Mouse (Mus musculus) bone marrow macrophage, adult 2 months (primary cell): ENCODE measurements around the gene Hspa12a. TPM values are rescaled to one million over a fixed set of nuclear protein-coding genes. Genes with fewer than 3 reads are reported as not detected.

Experiments used
- H3K27ac ChIP-seq: 2 replicates; pipeline ENCODE4 v1.5.1; 2012; ENCODE audit warnings: low read depth, low read length; ENCODE audit not compliant: insufficient read depth
- H3K4me1 ChIP-seq: 2 replicates; pipeline ENCODE4 v1.6.1; 2012; ENCODE audit warnings: low read length; ENCODE audit not compliant: control insufficient read depth, insufficient read depth
- H3K4me3 ChIP-seq: 2 replicates; pipeline ENCODE4 v1.5.1; 2012; ENCODE audit warnings: mild to moderate bottlenecking, low read length, moderate library complexity; ENCODE audit not compliant: insufficient read depth
- CTCF ChIP-seq: IDR thresholded peaks from 2 replicates; pipeline ENCODE4 v1.5.1; 2012; ENCODE audit warnings: low read depth, mild to moderate bottlenecking, low read length, moderate library complexity
- POLR2A ChIP-seq: IDR thresholded peaks from 2 replicates; pipeline ENCODE4 v1.6.1; 2012; ENCODE audit warnings: mild to moderate bottlenecking, low read depth, low read length, borderline replicate concordance
- polyA plus RNA-seq: library from polyadenylated mRNA; stranded (reverse); fragments of >200 nt; gene quantifications from 2 replicates; pipeline ENCODE4 v1.2.4, GENCODE M21; 2012; ENCODE audit not compliant: missing spikeins, insufficient read depth, insufficient read length

Hspa12a gene
- polyA plus RNA-seq, 1 experiment, result not detected

- Histone ChIP-seq H3K27ac (no peak overlapping the region), H3K4me3 (no peak overlapping the region), H3K4me1 (no peaks in the 10 kb centered on the region)
- TF ChIP-seq CTCF (no peak), POLR2A (no peak)
Measured at GRCm38 (mm10) chr19:58805191-58805779, 138.2 kb downstream of the Hspa12a start.

GRCm38 (mm10) chr19:58795114-58795669 is 148.3 kb downstream of the Hspa12a start:
- TF ChIP-seq POLR2A (no peak), CTCF (no peak)
- H3K4me3 ChIP-seq, result no peak overlapping the region
- no peak overlapping the region for H3K27ac ChIP-seq
- no peaks in the 10 kb centered on the region for H3K4me1 ChIP-seq

GRCm38 (mm10) chr19:58794284-58794683 is 149.2 kb downstream of the Hspa12a start, which contains the start of gene 1700019N19Rik:
Gene 1700019N19Rik, minus strand, starts transcription at chr19:58794461.
- H3K27ac ChIP-seq, result no peak within 1 kb of the TSS
- no peak within 1 kb of the TSS for H3K4me3 ChIP-seq
- no peaks in the 10 kb centered on the region for H3K4me1 ChIP-seq
- TF ChIP-seq POLR2A, result no peak
- no peak for TF ChIP-seq CTCF

- H3K4me1 ChIP-seq, result no peaks in the 10 kb centered on the region
- no peak overlapping the region for H3K27ac ChIP-seq
- TF ChIP-seq POLR2A (no peak), CTCF (no peak)
- no peak overlapping the region for H3K4me3 ChIP-seq
Measured at GRCm38 (mm10) chr19:58789194-58789593, 154.3 kb downstream of the Hspa12a start.

GRCm38 (mm10) chr19:58783938-58784337 is 159.5 kb downstream of the Hspa12a start:
- Histone ChIP-seq H3K4me1 (no peaks in the 10 kb centered on the region), H3K4me3 (no peak overlapping the region)
- TF ChIP-seq CTCF (no peak), POLR2A (no peak)

GRCm38 (mm10) chr19:58781566-58781965 is 161.9 kb downstream of the Hspa12a start:
- TF ChIP-seq POLR2A, result no peak
- TF ChIP-seq CTCF, result no peak
- H3K4me1 ChIP-seq, result no peaks in the 10 kb centered on the region
- H3K4me3 ChIP-seq, result no peak overlapping the region
- no peak overlapping the region for H3K27ac ChIP-seq

More at GRCm38 (mm10) chr19:58783938-58784337, 159.5 kb downstream of the Hspa12a start:
- H3K27ac ChIP-seq, result no peak overlapping the region

- H3K4me1 ChIP-seq, result no peaks in the 10 kb centered on the region
- H3K27ac ChIP-seq, result no peak overlapping the region
- no peak overlapping the region for H3K4me3 ChIP-seq
- TF ChIP-seq POLR2A (no peak), CTCF (no peak)
Measured at GRCm38 (mm10) chr19:58776461-58776860, 167.0 kb downstream of the Hspa12a start.

- no peak overlapping the region for H3K27ac ChIP-seq
- peaks cover 6% of the 10 kb centered on the region for H3K4me1 ChIP-seq
- no peak overlapping the region for H3K4me3 ChIP-seq
- TF ChIP-seq CTCF (no peak), POLR2A (no peak)
Measured at GRCm38 (mm10) chr19:58767329-58767728, 176.1 kb downstream of the Hspa12a start.

GRCm38 (mm10) chr19:58762848-58763541 is 180.5 kb downstream of the Hspa12a start:
- H3K27ac ChIP-seq, result no peak overlapping the region
- no peak overlapping the region for H3K4me3 ChIP-seq
- no peaks in the 10 kb centered on the region for H3K4me1 ChIP-seq
- TF ChIP-seq POLR2A (no peak), CTCF (no peak)

- no peak for TF ChIP-seq CTCF
- TF ChIP-seq POLR2A, result no peak
- H3K4me1 ChIP-seq, result no peaks in the 10 kb centered on the region
- H3K27ac ChIP-seq, result no peak overlapping the region
- no peak overlapping the region for H3K4me3 ChIP-seq
Measured at GRCm38 (mm10) chr19:58762316-58762715, 181.1 kb downstream of the Hspa12a start.
